Mouse (Mus musculus): Measurements from ENCODE around the gene Ptprq. TPM values are rescaled to one million over a fixed set of nuclear protein-coding genes. Genes with fewer than 3 reads are reported as not detected.

The Ptprq gene
- polyA plus RNA-seq, 2 experiments: 0.02 to 0.03 TPM

- Histone ChIP-seq H3K4me1 (replicated peaks; ENCODE audit: control insufficient read depth in 2 of 2, insufficient read depth in 2 of 2, low read length in 1 of 2) (no peaks in the 10 kb centered on the region), H3K4me3 (ENCODE audit: insufficient read depth in 1 of 2, low read depth in 2 of 2, low read length in 2 of 2) (no peak overlapping the region), H3K27ac (no peak overlapping the region), H3K9me3 (ENCODE audit: control insufficient read depth, low read length) (no peaks in the 10 kb centered on the region), H3K4me2 (ENCODE audit: low read depth) (no peak overlapping the region), H3K36me3 (replicated peaks; ENCODE audit: control insufficient read depth, insufficient read depth, low read depth) (no peaks in the 10 kb centered on the region), H3K9ac (replicated peaks) (no peak overlapping the region), H3K27me3 (ENCODE audit: control insufficient read depth, insufficient read depth, low read length) (no peaks in the 10 kb centered on the region)
- DNase-seq (ENCODE audit: low read depth in 3 of 3, low spot score in 3 of 3): no peak
- no peak for ATAC-seq (ENCODE audit: insufficient read depth)
- TF ChIP-seq CTCF (IDR thresholded peaks at IDR 0.05; ENCODE audit: low read depth): no peak
- 47% methylated on average over 7 of the region's 7 CpGs for WGBS (ENCODE audit: insufficient replicate concordance)
These were observed 5.8 kb upstream of the Ptprq start for GRCm38 (mm10) chr10:107725631-107726030.

GRCm38 (mm10) chr10:107704443-107704842, 15.4 kb downstream of the Ptprq start:
- H3K9ac ChIP-seq (replicated peaks): no peak overlapping the region
- H3K4me1 ChIP-seq (replicated peaks; ENCODE audit: control insufficient read depth in 2 of 2, insufficient read depth in 2 of 2, low read length in 1 of 2): no peaks in the 10 kb centered on the region
- H3K36me3 ChIP-seq (replicated peaks; ENCODE audit: control insufficient read depth, insufficient read depth, low read depth): no peaks in the 10 kb centered on the region
- H3K27ac ChIP-seq: no peak overlapping the region
- TF ChIP-seq EP300 (IDR thresholded peaks at IDR 0.05; ENCODE audit: low read depth) (no peak), CTCF (IDR thresholded peaks at IDR 0.05; ENCODE audit: low read depth) (no peak; the same call in 1 of the 2 replicates)
- H3K27me3 ChIP-seq (ENCODE audit: control insufficient read depth, insufficient read depth, low read length): no peaks in the 10 kb centered on the region
- ATAC-seq (ENCODE audit: insufficient read depth) (no peak), DNase-seq (ENCODE audit: low read depth in 3 of 3, low spot score in 3 of 3) (no peak)
- H3K4me2 ChIP-seq (ENCODE audit: low read depth): no peak overlapping the region
- WGBS (ENCODE audit: insufficient replicate concordance): 27% methylated on average over 3 of the region's 3 CpGs
- H3K9me3 ChIP-seq (ENCODE audit: control insufficient read depth, low read length): no peaks in the 10 kb centered on the region
- H3K4me3 ChIP-seq (ENCODE audit: insufficient read depth in 1 of 2, low read depth in 2 of 2, low read length in 2 of 2): no peak overlapping the region

- Histone ChIP-seq H3K4me3 (ENCODE audit: insufficient read depth in 1 of 2, low read depth in 2 of 2, low read length in 2 of 2) (no peak overlapping the region), H3K36me3 (replicated peaks; ENCODE audit: control insufficient read depth, insufficient read depth, low read depth) (no peaks in the 10 kb centered on the region), H3K4me1 (replicated peaks; ENCODE audit: control insufficient read depth in 2 of 2, insufficient read depth in 2 of 2, low read length in 1 of 2) (no peaks in the 10 kb centered on the region), H3K27me3 (ENCODE audit: control insufficient read depth, insufficient read depth, low read length) (no peaks in the 10 kb centered on the region), H3K4me2 (ENCODE audit: low read depth) (no peak overlapping the region), H3K9ac (replicated peaks) (no peak overlapping the region), H3K9me3 (ENCODE audit: control insufficient read depth, low read length) (no peaks in the 10 kb centered on the region), H3K27ac (no peak overlapping the region)
- DNase-seq (ENCODE audit: low read depth in 3 of 3, low spot score in 3 of 3) (no peak), ATAC-seq (ENCODE audit: insufficient read depth) (no peak)
- 51% methylated on average over 3 of the region's 3 CpGs for WGBS (ENCODE audit: insufficient replicate concordance)
- TF ChIP-seq EP300 (IDR thresholded peaks at IDR 0.05; ENCODE audit: low read depth): no peak
- TF ChIP-seq CTCF (IDR thresholded peaks at IDR 0.05; ENCODE audit: low read depth): no peak
These were observed 18.9 kb downstream of the Ptprq start for GRCm38 (mm10) chr10:107700944-107701343.

- no peak for ATAC-seq (ENCODE audit: insufficient read depth)
- no peak overlapping the region for H3K4me2 ChIP-seq (ENCODE audit: low read depth)
- DNase-seq (ENCODE audit: low read depth in 3 of 3, low spot score in 3 of 3): no peak
- WGBS (ENCODE audit: insufficient replicate concordance): 46% methylated on average over 2 of the region's 2 CpGs
- no peaks in the 10 kb centered on the region for H3K9me3 ChIP-seq (ENCODE audit: control insufficient read depth, low read length)
- H3K27me3 ChIP-seq (ENCODE audit: control insufficient read depth, insufficient read depth, low read length): no peaks in the 10 kb centered on the region
- no peak overlapping the region for H3K27ac ChIP-seq
- no peak overlapping the region for H3K9ac ChIP-seq (replicated peaks)
- no peaks in the 10 kb centered on the region for H3K4me1 ChIP-seq (replicated peaks; ENCODE audit: control insufficient read depth in 2 of 2, insufficient read depth in 2 of 2, low read length in 1 of 2)
- TF ChIP-seq CTCF (IDR thresholded peaks at IDR 0.05; ENCODE audit: low read depth) (no peak), EP300 (IDR thresholded peaks at IDR 0.05; ENCODE audit: low read depth) (no peak)
- no peaks in the 10 kb centered on the region for H3K36me3 ChIP-seq (replicated peaks; ENCODE audit: control insufficient read depth, insufficient read depth, low read depth)
- H3K4me3 ChIP-seq (ENCODE audit: insufficient read depth in 1 of 2, low read depth in 2 of 2, low read length in 2 of 2): no peak overlapping the region
These were observed 21.1 kb downstream of the Ptprq start for GRCm38 (mm10) chr10:107698716-107699115.

DNA sequence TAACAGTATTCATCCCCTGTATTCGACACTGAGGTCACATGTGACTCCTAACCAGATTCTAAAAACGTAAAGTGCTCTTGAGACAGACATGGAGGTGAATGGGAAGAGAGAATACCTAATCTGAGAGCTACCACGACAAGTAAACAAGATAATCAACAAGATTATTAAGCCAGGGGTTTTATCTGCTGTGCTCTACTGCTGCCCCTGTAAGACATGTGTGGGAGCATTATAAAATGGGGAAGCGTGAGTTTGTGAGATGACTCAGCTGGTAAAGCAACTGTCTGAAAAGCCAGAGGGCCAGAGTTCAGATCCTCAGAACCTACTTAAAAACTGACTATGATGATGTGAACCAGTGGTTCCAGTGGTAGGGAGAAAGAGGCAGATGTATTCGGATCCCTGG, 22.7 kb downstream of the Ptprq start:
- no peak overlapping the region for H3K4me3 ChIP-seq (ENCODE audit: insufficient read depth in 1 of 2, low read depth in 2 of 2, low read length in 2 of 2)
- no peaks in the 10 kb centered on the region for H3K9me3 ChIP-seq (ENCODE audit: control insufficient read depth, low read length)
- no peak overlapping the region for H3K27ac ChIP-seq
- WGBS (ENCODE audit: insufficient replicate concordance): 37% methylated on average over 5 of the region's 5 CpGs
- no peak for TF ChIP-seq EP300 (IDR thresholded peaks at IDR 0.05; ENCODE audit: low read depth)
- TF ChIP-seq CTCF (IDR thresholded peaks at IDR 0.05; ENCODE audit: low read depth): no peak
- no peaks in the 10 kb centered on the region for H3K4me1 ChIP-seq (replicated peaks; ENCODE audit: control insufficient read depth in 2 of 2, insufficient read depth in 2 of 2, low read length in 1 of 2)
- no peaks in the 10 kb centered on the region for H3K36me3 ChIP-seq (replicated peaks; ENCODE audit: control insufficient read depth, insufficient read depth, low read depth)
- DNase-seq (ENCODE audit: low read depth in 3 of 3, low spot score in 3 of 3) (no peak), ATAC-seq (ENCODE audit: insufficient read depth) (no peak)
- H3K4me2 ChIP-seq (ENCODE audit: low read depth): no peak overlapping the region
- H3K27me3 ChIP-seq (ENCODE audit: control insufficient read depth, insufficient read depth, low read length): no peaks in the 10 kb centered on the region
- no peak overlapping the region for H3K9ac ChIP-seq (replicated peaks)
